Mouse (Mus musculus): Measurements from ENCODE around the gene Sema3c. TPM values are rescaled to one million over a fixed set of nuclear protein-coding genes. Genes with fewer than 3 reads are reported as not detected.
A peak's percentile ranks its signal among the peaks of the same experiment; 100 is the strongest.

Gene Sema3c
- total RNA-seq, 1 experiment from 2014 or later, result 7.3 TPM

GRCm38 (mm10) chr5:17648865-17649542 is 74.9 kb downstream of the Sema3c start:
- DNase-seq, result no peak

DNA sequence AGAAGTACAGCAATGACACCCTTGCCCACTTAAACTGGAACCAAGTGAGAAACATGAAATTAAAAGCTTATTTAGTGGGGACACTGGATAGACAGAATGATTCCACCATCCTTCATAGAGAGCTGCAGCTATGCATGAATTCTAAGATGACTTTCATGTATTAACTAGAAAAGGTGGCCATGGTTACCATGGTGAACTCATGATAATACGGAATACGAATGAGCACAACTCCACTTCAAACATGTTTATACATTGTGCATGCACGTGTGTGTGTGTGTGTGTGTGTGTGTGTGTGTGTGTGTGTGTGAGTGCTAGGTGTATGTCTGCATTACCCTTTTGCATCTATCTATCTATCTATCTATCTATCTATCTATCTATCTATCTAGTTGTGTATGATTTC is 87.1 kb downstream of the Sema3c start:
- DNase-seq, result no peak

GRCm38 (mm10) chr5:17671356-17671755 is 97.3 kb downstream of the Sema3c start:
- DNase-seq, result no peak

DNA sequence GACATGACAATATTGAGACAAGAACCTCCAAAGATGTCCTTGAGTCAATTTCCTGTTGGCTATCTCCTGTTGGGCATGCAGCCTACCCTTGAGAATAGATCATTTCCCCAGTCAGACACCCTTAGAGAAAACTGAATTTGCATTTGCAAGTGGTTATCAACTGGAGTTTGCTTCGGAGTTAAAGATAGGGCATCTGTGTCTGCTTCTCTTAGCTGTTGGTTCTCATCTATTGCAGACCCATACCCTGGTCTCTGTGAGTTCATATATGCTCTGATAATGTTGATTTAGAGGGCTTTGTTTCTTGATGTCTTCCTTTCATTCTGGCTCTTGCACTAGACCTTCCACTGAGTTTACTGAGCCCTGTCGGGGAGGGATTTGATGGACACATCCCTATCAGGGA is 106.8 kb downstream of the Sema3c start:
- DNase-seq, result no peak

GRCm38 (mm10) chr5:17689121-17689520 is 115.0 kb downstream of the Sema3c start:
- no peak for DNase-seq

GRCm38 (mm10) chr5:17689604-17690003 is 115.5 kb downstream of the Sema3c start:
- no peak for DNase-seq

GRCm38 (mm10) chr5:17695366-17695765 is 121.3 kb downstream of the Sema3c start:
- DNase-seq, result no peak

GRCm38 (mm10) chr5:17698905-17699304 is 124.8 kb downstream of the Sema3c start:
- DNase-seq, result no peak

DNA sequence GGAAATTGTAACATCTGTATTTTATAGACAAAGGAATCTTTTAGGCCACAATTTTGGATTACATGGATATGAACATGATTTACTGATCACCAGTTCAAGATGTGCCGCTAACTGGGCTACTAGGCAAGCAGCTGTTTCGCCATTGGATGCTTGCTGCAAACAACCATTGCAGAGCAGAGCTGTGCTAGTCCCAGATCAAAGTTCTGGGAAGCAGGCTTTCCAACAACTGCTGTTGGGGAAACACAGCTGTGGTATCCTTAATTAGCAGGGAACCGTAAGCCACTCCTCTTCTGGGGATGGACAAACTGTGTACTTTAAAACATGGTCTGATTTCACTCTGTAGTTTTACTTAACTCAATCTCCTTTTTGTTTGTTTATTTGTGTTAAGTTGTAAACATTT is 130.1 kb downstream of the Sema3c start:
- no peak for DNase-seq

GRCm38 (mm10) chr5:17707086-17707485 is 133.0 kb downstream of the Sema3c start:
- DNase-seq, result no peak

DNA sequence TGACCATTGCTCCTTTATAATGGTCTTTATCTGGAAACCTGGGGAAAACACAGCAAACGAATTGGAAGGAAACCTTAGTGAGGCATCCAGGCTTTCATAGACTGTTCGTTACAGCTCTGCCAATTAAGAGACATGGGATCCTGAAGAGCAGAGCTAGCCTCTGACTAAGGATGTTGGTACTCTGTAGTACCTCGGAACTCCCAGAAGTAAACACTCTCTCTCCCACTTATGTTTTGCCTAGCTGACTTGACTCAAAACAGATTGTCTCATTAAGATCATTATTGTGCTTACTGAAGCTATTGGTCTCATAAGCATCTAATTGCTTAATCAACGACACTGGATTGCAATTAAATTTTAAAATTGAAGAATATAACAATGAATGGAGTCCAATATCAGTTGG is 138.3 kb downstream of the Sema3c start:
- DNase-seq, result no peak

- no peak for DNase-seq
Measured at GRCm38 (mm10) chr5:17715206-17715605, 141.1 kb downstream of the Sema3c start.

DNA sequence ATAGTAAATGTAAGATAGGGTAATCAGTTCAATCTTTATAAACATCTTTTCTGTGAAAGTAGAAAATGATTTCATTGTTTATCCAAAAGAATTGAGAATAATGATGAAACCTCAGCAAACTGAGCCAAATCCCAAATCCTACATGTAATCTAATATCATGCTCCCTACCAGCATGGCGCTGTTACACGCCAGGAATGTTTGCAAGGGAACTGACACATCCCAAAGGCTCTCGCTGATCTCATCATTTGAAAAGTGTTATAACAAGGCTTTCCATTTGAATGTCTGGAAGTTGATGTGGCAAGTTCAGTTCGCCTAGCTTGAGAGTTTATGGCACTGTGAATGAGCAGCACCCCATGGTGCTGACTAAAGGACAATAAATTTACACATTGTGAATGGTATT is 145.9 kb downstream of the Sema3c start:
- DNase-seq, result no peak

- DNase-seq, result no peak
Measured at GRCm38 (mm10) chr5:17724031-17724430, 149.9 kb downstream of the Sema3c start.

DNA sequence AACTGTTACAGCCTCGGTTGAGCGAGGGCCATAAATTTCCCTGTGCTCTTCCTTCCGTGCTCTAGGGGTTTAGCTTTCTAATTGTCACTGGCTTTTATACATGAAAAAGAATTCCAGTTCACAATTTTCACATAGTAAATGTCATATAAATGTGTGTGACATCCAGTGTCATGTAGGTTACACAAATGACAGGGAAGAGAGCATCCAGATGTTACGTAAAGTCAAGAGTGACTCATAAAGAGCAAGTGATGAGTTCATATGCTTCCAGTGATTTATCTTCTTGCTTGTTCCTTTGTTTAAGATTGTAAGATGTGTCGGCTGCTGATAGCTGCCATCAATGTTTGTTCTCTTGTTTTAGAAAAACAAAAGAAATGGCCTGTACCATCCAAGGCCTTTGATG is 154.0 kb downstream of the Sema3c start:
- no peak for DNase-seq

GRCm38 (mm10) chr5:17739805-17740204 is 165.7 kb downstream of the Sema3c start:
- no peak for DNase-seq

DNA sequence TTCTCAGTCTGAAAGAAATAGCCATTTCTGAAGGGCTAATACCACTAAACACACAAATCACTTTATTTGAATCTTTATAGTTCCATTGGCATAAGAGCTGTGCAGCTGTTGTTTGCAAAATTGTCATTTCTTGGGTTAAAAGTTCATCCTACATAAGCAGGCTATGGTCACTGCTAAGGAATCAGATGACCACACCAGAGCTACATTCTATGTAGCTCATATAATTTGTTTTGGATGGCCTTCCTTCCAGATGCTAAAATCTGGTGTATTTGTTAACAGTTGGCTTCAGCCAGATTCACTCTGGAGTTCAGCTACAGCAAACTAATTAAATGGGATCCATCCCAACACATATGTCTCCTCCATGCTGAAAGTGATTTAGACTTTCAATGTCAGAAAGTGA is 172.4 kb downstream of the Sema3c start:
- no peak for DNase-seq

GRCm38 (mm10) chr5:17747143-17747542 is 173.1 kb downstream of the Sema3c start:
- DNase-seq, result no peak

DNA sequence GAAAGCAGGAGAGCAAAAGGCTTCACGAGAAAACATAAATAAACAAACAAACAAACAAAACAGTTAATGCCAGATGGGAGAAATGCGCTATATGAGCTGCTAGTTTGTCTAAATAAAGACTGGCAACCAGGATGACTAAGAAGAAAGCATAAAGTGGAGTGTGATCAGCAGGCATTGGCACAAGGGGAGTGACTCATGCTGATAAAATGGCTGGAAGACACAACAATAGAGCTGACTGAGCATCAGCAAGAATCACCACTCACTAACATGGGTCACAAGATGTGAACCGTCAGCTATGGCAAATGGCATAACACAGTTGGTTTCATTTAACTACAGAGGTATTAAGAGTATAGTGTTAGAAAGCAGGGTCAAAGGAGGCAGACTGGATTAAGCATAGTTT is 174.2 kb downstream of the Sema3c start:
- DNase-seq, result no peak

- no peak for DNase-seq
Measured at GRCm38 (mm10) chr5:17753471-17754005, 179.5 kb downstream of the Sema3c start.

DNA sequence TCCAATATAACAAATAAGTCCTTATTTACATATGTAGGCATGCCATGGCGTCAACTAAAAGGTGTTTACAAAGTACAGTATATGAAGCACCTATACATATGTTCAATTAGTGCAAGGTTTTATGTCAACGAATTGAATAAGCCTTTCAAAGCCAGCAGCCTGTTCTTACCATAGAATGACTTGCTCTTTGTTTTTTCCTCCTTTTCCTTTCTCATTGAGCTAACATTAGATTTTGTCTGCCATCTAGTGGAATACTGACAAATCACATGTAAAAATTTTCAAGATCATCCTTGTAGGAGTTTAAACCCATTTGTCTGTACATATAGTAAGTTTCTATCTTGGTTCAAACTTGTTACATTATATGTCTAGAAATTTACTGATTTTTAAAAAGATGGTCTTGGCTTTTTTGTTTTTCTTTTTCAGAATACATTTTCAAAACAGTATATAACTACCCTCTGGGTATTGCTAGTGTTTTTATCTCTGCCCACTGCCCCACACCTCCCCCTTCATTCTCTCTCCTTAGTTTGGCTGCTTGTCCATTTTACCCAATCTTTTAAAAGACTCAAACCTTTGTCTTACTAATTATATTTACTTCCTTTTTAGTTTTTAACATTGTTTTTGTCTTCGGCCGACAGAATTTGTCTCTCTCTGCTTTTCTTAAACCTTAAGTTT is 192.1 kb downstream of the Sema3c start:
- no peak for DNase-seq

DNA sequence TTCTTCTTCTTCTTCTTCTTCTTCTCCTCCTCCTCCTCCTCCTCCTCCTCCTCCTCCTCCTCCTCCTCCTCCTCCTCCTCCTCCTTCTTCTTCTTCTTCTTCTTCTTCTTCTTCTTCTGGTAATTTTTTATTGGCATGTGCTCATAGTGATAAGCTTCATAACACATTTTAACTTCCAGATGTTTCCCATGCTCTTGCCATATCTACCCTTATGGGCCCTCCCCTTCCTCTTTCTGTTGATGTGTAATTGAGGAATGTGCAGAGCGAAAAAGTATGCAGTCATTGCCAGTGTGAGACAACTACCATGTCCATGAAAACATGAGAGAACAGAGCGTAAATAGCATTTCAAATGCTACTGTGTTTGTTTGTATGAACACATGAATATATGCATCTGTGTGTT is 196.2 kb downstream of the Sema3c start:
- no peak for DNase-seq

DNA sequence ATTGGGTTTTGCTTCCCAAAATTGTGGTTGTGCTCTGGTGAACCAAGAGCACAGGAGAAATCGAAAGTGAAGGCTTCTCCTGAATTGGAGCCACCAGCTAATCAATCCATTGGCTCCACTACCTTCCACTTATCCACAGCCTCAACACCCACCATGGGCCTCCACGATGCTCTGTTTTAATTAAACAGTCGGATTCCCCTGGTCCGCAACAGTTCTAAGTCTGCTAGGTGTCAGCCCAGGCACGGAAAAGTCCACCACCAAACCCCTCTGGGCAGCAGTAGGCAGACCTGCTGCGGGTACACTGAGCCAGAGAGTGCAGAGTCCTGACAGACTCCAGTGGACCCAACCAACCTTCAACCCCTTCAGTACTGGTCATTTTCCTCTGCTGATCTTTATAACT is 202.5 kb downstream of the Sema3c start:
- DNase-seq, result peak; percentile 32

All from adrenal gland, postnatal 25 days (tissue).